Mouse (Mus musculus) liver (tissue): ENCODE measurements around the gene Axdnd1.
A peak's percentile ranks its signal among the peaks of the same experiment; 100 is the strongest.
"Not testable (repeated sequence)": the region's sequence is repeated elsewhere in the genome, so short reads cannot be mapped to it uniquely, and the experiment has no call there.

Experiments used
- DNase-seq: peaks from one replicate; pipeline ENCODE4 v3.0.0-alpha.2; 2020; ENCODE audit warnings: mixed read lengths

The Axdnd1 gene

DNA sequence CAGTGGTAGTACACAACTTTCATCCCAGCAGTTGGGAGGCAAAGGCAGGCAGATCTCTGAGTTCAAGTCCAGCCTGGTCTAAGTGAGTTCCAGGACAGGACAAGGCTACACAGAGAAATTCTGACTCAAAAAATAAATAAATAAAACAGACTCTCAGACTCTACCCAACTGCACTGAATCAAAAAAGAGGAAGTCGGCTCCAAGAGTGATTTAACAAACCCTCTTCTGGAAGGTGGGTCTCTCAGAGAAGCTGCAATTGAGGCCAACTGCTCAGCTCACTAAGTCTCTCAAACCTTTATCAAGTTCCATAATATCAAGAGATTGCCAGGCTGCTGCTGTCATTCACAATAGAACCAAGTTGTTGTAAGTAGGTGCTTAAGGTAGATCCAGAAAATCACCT lies 112.4 kb downstream of the Axdnd1 start:
- DNase-seq: no peak

DNA sequence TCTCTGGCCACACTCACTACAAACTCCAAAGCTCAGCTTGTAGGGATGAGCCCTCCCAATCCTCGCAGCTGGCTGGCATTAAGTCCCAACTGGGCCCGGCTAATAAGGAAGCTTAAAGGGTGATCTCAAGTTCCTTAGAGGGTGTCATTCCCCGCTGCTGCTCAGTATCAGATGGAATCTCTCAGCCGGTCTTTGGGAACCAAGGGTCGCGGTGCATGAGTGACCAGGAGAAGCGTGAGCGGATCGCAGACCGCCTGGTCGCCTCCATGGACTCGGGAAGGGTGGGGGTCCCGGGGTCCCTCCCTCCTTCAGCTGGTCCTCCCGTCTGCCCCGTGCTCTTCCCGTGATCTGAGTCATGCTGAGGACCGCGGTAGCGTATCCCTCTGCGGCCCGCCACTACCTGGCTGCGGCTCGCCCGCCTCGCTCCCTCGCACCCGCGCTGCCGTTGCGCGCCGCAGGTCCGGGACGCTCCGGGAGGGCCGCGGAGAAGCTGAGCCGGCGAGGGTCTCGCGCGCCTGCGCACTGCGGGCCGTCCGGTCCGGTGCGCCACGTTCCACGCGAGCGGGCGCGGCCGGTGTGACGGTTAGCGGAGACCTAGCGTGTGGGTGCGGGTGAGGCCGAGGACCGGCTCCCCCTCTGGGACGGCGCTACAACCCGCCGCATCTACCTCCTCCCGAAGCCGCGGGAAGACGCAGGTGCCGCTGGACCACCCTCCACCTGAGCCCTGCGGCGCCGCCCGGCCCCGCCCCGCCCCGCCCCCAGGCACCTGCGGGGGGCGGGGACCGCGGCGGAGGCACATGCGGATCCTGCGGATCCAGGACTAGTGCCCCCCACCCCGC lies 117.8 kb downstream of the Axdnd1 start, which contains the start of gene Tdrd5:
TSS of gene Tdrd5 (minus strand) at position 754 of the 839 bp plus-strand sequence.
- DNase-seq: peak; percentile 14

DNA sequence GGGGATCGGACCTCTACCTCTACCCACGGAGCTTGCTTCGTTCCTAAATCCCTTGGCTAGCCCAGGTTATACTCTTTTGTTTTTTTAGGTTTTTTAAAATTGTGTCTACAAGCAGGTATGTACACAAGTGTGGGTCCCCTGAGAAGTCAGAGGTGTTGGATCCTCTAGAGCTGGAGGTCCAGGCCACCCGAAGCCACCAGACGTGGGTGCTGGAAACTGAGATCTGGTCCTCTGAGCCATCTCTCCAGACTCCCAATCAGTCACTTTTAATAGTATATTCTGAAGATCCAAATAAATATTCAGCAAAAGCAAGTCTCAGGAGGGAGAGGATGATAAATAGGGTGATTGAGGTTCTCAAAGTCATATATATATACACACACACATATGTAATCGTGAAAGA lies 130.9 kb downstream of the Axdnd1 start:
- DNase-seq: no peak

DNA sequence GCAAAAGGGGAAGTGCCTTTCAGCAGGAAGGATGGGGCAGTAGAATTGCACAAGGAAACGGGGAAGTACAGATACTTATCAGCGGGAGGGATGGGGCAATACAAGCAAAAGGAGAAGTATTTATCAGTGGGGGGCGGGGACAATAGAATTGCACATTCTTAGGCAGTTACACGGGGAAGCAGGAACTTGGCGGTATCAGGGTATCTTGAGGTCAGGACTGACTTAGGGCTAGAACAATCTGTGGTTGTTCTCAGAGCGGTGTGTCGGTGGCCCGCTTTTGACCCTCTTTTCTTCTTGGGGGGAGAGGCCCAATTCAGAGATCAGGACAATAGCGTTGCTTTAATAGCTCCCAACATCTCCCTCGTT lies 131.8 kb downstream of the Axdnd1 start:
- not testable (repeated sequence) for DNase-seq

DNA sequence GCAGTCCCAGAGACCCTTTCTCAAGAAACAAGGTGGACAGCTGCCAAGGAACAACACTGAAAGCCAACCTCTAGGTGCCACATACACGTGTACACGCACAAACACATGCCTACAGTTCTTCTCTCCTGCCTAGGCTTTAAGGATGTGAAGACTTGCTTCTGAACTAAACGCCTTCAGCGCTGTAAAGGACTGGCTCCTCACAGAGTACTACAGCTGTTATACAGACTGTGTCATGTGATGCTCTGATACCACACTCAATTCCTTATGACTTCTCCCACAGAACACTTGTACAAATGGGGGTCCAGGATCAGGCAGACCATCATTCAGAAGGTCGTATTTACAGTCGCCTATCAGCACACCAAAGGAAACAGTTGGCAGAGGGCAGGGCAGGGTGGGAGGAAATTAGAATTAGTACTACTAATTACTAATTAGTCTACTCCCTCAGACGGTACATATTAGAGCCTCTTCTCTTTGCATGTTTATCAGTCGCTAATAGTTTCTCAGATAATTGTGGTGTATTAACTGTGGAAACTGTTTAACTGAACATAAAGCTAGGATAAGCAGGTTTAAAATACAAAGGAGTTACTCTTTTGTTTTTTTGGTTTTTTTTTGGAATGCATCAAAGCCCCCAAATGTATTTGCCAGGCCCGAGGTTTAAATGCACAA lies 132.3 kb downstream of the Axdnd1 start:
- DNase-seq: no peak

DNA sequence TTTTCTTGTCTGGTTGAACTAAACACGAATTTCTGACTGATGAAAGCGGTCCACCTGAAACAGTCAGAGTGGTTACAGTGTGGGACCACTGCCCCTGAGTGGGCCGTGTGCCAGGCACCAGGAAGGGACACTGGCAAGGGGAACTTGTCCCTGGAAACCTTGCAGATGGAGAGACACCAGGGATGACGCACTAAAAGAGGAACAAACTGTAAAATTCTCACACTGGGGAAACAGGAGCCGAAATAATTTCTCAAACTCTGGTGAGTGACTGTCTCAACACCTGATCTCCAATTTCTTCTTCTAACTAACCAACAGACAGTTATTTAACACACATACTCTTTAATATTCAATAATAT lies 135.4 kb downstream of the Axdnd1 start:
- DNase-seq: no peak

DNA sequence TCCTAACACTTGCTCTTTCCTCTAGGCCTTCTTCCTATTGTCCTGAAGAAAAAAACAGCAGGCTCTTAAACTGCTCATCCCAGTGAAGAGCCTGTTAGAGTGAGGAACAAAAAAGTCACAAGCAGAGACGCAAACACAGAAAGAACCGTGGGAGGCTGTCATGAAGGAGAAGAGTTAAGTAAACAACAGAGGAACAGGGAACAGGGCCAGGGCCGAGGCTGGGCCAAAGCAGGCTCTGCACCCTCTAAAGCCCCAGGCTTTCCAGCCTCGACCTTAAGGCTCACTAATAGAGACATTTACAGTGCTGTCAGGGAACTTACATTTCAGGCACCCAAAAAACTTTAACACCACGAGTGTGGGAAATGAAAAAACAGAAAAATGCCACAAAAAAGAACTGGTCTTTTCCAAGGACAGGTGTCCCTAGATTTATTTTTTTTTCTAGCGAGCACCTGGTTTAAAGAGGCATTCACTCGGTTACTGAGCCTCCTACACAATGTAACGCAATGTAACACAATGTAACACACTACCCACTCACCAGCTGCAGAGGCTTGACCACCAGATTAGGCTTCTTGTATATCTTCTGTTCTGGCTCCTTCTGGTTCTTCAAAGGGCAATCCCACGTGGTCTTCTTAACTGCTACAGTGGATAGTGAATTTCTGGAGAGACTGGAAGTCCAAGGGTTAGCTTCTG lies 136.0 kb downstream of the Axdnd1 start:
- DNase-seq: no peak

DNA sequence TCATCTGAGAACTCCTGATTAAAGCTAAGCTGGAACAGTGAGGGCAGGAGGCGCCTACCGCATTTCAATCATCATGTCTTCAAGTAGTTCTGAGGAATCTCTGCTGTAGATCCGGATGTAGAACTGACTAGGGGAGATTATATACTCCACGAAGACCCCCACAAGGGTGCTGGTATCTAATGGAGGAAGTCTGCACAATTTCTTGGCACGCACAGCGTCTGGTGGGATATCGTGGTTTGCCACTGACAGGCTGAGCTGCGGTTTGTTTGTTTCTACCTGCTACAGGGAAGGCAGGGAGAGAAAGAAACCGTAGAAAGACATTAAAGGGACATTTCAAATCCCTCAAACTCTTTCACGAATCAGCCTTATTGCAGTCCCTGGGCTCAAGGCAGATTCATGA lies 136.8 kb downstream of the Axdnd1 start:
- no peak for DNase-seq

DNA sequence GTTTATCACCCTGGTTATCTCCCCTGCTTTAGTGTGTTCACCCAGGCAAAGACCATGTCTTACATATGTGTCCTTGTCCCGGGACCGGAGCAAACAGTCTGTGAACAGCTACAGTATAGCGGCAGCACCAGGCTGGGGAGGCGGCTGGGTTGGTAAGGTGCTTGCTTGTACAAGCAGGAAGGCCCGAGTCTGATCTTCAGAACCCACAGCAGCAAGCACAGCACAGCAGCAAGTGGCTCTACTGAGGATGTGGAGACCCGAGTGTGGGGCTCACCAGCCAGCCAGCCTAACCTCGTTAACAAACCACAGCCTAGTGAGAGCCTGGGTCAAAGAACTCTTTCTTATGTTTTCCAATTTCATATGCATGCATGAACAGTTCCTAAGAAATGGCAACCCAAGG lies 140.8 kb downstream of the Axdnd1 start:
- DNase-seq: no peak

DNA sequence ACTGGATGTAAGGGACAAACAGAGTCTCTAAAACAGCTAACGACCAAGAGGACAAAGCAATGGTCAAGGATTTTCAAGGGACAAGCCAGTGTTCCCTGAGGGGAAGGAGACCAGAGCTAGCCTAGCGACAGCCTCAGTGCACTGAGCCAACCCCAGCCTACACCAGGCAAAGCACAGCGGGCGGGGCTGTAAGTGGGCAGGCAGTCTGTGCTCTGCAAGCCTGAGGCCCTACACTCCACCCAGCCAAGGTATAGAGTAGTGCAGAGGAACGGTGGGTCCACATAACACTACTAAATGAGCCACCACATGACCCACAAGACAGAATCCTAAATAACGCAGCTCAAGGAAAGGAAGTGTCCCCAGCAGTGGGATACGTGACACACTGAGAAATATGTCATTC lies 147.3 kb downstream of the Axdnd1 start:
- DNase-seq: no peak
